Mouse (Mus musculus) cerebellum, postnatal 36 days (tissue): ENCODE data around the gene Mpv17.
A peak's percentile ranks its signal among the peaks of the same experiment; 100 is the strongest.

Source experiments
- DNase-seq, 2 experiments: peaks; one replicate each; pipeline ENCODE4 v3.0.0; 2021 to 2022; ENCODE audit warnings: mixed read lengths in 2 of 2

The Mpv17 gene

GRCm38 (mm10) chr5:31181183-31181770 is 27.2 kb upstream of the Mpv17 start:
- DNase-seq, result no peak

- peak; percentile 96 to 97 for DNase-seq
These were observed 25.9 kb upstream of the Mpv17 start, which contains the start of the genes Gm29609 and Gtf3c2 for GRCm38 (mm10) chr5:31179766-31180630. Gm29609 (minus strand) TSS chr5:31179911. Gtf3c2 (minus strand) TSS chr5:31180144.

DNA sequence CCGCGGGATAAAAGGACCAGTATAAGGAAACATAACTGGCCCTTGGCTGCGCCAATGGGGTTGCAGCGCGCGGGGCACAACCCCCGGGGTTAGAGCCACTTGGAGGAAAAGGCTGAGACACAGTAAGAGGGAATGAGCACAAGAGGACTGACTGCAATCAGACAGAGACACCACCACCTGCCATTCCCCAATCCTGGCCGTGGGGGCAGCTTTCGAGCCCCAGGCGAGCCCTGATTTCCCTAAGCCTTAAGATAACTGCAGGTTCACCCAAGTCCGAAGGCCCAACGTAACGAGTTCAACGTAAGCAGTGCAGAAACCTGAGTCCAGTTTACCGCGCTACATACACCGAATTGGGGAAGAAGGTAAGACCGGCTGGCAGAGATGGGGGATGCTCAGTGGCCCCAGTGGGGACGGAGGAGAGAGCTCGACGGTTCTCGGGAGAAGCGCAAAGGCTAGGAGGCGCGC is 25.3 kb upstream of the Mpv17 start:
- DNase-seq, result no peak

DNA sequence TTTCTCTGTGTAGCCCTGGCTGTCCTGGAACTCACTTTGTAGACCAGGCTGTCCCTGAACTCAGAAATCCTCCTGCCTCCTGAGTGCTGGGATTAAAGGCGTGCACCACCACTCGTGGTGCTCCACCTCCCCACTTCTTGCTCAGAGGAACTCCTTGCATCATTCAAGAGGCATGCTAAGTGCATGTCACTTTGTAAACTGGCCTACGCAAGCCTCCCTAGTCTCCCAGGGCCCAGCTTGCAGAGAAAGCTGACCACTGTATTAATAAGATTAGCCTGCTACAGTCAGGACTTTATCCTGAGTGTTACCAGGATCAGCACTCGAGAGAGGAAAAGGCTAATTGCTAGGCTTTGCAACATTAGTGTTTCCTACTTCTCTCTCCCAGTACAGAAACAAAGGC is 14.6 kb upstream of the Mpv17 start:
- DNase-seq, result no peak

- no peak for DNase-seq
These were observed 10.8 kb upstream of the Mpv17 start for GRCm38 (mm10) chr5:31164878-31165277.

DNA sequence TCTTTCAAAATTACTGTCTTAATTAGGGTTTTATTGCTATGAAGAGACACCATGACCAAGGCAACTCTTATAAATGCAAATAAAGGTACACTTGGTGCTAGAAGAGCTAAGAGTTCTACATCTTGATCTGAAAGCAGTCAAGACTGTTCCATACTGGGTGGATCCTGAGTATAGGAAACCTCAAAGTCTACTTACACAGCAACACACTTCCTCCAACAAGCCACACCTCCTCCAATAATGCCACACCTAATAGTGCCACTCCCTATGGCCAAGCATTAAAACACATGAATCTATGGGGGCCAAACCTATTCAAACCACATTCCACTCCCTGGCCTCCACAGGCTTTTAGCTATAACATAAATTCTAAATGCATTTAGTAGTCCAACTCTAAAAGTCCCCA is 8.4 kb upstream of the Mpv17 start:
- no peak for DNase-seq

- DNase-seq, result no peak
These were observed 417 bp downstream of the Mpv17 start for GRCm38 (mm10) chr5:31153516-31154151.

GRCm38 (mm10) chr5:31151746-31152145 is 2.3 kb downstream of the Mpv17 start:
- DNase-seq, result peak; percentile 64

- no peak for DNase-seq
These were observed 4.3 kb downstream of the Mpv17 start for GRCm38 (mm10) chr5:31149781-31150180.

- no peak for DNase-seq
These were observed 15.1 kb downstream of the Mpv17 start for GRCm38 (mm10) chr5:31138968-31139425.

GRCm38 (mm10) chr5:31138241-31138967 is 15.6 kb downstream of the Mpv17 start, which contains the start of gene Ucn:
Ucn (minus strand) TSS chr5:31138829.
- DNase-seq, result no peak

- DNase-seq, result no peak
These were observed 16.4 kb downstream of the Mpv17 start for GRCm38 (mm10) chr5:31137658-31138057.

DNA sequence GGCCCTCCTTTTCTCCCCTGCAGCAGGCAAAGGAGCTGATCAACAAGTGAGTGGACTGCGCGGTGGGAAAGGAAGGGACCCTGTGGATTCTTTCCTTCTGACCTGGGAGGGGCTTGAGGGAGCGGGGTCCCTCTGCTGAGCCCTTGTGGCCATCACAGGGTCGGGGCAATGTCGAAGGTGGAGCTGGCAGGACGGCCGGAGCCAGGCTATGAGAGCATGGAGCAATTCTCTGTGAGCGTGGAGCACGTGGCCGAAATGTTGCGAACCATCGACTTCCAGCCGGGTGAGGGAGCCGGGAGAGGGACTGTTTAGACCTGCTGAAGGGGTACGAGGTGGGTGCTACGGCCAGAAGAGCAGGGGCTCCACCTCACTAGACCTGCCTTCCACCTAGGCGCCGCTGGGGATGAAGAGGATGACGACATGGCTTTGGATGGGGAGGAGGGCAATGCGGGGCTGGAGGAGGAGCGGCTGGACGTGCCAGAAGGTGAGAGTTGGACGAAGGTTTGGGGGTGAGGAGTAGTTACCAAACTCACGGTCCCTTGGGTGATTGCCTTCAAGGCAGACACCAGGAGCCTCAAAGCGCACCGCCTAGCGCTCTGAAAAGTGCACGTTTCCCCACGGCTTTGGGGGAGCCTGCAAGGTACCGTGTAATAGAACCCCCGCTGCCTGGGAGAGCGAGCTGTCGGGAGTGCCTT is 17.2 kb downstream of the Mpv17 start:
- DNase-seq, result no peak

DNA sequence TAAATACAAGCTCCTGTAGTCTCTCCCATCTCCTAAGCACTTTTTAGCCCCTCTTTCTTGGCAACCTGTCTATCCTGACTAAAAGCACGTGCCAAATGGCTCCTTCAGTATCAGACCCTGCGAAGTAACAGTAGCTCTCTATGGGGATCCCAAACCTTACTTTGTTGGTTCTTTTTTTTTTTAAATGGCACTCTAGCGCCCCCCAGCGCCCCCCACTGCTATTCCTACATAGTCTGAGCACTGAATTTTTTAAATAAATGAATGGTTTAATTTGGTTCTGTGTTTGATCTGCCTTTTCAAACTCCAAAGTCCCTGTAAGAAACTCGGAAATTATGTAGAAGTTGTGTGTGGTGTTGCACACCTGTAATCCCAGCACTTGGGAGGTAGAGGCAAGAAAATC is 28.0 kb downstream of the Mpv17 start:
- no peak for DNase-seq

DNA sequence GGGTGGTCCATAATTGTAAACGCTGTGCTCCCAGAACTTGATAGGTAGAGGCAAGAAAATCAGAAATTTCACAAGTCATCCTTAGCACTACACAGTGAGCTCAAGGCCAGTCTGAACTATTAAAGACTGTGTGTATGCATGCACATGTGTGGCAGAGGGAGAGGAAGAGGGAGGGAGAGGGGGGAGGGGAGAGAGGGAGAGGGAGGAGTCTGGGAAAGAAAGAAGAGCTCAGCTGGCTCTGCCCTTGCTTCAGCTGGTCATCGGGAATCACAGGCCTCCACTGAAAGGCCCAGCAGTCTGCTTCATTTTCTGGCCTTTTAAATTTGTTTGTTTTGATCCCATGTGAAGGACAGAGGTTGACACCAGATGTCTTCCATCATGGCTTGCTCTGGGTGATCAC is 30.6 kb downstream of the Mpv17 start:
- no peak for DNase-seq

- DNase-seq, result no peak
These were observed 32.9 kb downstream of the Mpv17 start for GRCm38 (mm10) chr5:31121111-31121510.

GRCm38 (mm10) chr5:31116912-31117311 is 37.1 kb downstream of the Mpv17 start:
- no peak for DNase-seq

DNA sequence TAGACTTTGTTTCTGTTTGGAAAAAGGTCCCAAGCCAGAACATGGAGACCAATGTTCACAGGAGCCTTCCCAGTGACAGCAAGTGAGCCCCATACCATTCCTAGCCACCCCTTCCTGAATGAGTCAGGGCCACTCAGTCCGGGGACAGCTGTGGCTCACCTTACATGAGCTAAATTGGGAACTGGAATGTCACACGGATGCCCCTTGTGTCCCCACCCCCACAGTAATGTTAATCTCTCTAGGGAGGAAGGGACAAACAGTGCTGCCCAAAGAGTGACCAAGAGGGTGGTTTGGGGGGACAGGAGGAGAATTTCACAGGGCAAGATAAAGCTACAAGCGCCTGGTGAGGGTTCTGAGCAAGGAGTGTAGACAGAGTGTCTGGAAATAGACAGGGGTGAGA is 37.7 kb downstream of the Mpv17 start, which contains the start of gene Trim54:
TSS of gene Trim54 (plus strand) at position 359 of the 400 bp plus-strand sequence.
- DNase-seq, result no peak

GRCm38 (mm10) chr5:31110781-31111180 is 43.3 kb downstream of the Mpv17 start:
- DNase-seq, result no peak

DNA sequence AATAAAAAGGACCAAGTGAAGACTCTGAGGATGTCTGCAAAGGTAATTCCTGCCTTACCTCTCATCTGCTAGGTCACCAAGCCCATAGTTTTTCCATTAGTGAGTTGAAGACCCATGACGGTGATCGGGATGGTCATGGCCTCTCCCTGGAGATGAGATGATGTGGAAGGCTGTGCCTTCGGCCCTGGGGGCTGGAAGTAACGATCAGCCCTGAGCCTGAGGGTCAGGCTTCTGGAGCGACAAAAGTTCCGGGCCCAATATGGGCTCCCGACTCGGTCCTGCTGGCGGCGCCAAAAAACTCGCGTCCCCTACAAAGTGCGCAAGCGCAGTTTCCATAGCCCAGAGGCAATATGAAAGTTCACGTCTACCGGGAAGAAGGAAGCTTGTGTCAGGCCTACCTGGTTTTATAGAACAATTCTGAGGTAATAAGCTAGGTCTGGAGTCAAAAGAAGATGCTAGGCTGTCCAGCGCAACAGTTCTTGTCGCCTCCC is 46.0 kb downstream of the Mpv17 start, which contains the start of gene Slc30a3:
TSS of gene Slc30a3 (minus strand) at position 238 of the 491 bp plus-strand sequence.
- DNase-seq, result no peak

- DNase-seq, result no peak
These were observed 48.2 kb downstream of the Mpv17 start, which contains the start of gene Dnajc5g for GRCm38 (mm10) chr5:31105814-31106335. Dnajc5g (plus strand) TSS chr5:31106285.
